Mouse (Mus musculus): ENCODE data around the gene Sema7a.

DNA sequence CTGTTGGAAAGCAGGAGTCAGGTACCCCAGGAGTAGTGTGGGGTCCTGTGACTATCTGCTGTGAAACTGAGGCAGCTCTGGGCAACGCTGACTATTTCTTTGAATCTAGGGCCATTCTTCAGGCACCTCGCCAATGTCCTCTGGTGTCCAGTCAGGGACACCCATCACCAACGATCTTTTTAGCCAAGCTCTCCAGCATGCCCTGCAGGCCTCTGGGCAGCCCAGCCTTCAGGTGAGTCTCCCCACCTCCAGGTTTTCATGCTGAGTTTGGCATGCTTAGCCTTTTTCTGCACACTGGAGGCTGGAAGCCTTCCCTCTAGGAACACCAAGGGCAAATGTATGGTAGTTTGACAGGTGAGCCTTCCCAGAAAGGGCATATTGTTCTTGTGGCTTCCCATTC lies 16.9 kb upstream of the Sema7a start:
- TF ChIP-seq POLR2A (IDR thresholded peaks at IDR 0.05; ENCODE audit: low read depth, low read length) = no peak
- TF ChIP-seq CTCF (IDR thresholded peaks at IDR 0.05; ENCODE audit: borderline replicate concordance, insufficient read depth, low read length) = no peak

All from embryonic fibroblast, embryonic 13.5 days (primary cell).